Mouse (Mus musculus) kidney, postnatal 4 days (tissue): Measurements from ENCODE around the gene Zbed5.
"Not testable (repeated sequence)": the region's sequence is repeated elsewhere in the genome, so short reads cannot be mapped to it uniquely, and the experiment has no call there.

Source experiments
- DNase-seq, 2 experiments: peaks; one replicate each; pipeline ENCODE4 v3.0.0; 2021; ENCODE audit warnings: mixed read lengths in 2 of 2

Gene Zbed5

GRCm38 (mm10) chr5:129895198-129896088, at the start of gene Zbed5:
Gene Zbed5, plus strand, starts transcription at chr5:129895723.
- DNase-seq, result peak; percentile 86 to 91

DNA sequence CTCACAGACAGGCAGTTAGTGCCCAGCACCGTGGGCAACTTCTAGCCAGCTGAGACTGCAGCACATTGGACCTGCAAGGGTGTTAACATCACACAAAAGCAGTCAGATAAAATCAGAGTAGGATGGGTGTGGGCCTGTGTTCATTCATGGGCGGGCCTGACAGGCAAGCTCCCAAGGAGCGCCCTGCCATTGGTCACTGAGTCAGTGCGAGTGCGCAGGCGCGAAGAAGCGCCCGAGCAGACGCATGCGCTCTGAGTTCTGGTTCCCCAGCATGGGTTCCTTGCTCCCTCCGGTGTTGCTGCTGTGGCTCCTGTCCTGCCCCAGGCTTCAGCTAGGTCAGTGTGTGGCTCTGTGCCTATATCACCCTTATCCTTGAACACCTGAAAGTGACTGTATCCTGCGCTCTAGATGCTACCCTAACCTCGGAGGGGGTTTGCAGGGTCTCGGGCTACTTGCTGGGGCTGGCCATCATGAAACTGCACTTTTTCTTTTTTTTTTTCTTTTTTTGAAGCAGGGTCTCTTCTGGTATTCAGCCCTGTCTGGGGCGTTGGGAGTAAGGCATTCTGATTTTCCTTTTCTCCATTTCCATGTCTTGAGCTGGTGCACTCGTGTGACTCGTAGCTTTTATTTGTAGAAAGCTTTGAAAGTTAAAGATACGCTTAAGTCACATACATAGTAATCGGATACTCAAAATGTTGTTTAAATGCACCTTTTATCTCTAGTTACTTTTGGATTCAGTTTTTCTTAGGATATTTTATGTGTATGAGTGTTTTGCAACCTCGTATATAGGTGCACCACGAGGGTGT, 48.6 kb upstream of the Zbed5 start, which contains the start of gene Sumf2:
Sumf2 (plus strand) TSS at position 235 of the 806 bp plus-strand sequence.
- DNase-seq, result peak; percentile 96 to 97

GRCm38 (mm10) chr5:129847558-129847820, 48.0 kb upstream of the Zbed5 start:
- peak in 1 of 2 experiments; percentile 13 for DNase-seq

DNA sequence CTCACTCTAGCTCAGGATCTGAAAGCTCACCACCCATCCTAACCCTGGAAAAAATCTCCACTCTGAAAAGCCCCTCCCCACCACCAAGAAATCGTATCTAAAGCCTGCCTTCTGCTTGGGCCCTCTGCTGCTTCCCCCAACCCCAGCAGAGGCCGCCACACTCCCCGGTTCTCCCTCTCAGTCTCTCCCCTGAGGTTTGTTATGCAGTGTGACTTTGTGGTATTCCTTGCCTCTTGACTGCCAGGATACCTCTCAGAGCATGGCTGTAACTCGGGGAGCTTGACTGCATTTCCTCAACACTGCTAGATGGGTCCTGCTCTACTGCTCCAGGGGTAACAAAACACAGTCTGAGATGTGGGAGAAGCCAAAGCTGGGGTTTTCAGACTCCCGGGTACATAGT, 40.4 kb upstream of the Zbed5 start:
- DNase-seq, result peak in 1 of 2 experiments; percentile 37

- no peak for DNase-seq
These were observed 39.1 kb upstream of the Zbed5 start for GRCm38 (mm10) chr5:129856414-129856813.

- DNase-seq, result no peak
These were observed 33.2 kb upstream of the Zbed5 start for GRCm38 (mm10) chr5:129862325-129862724.

DNA sequence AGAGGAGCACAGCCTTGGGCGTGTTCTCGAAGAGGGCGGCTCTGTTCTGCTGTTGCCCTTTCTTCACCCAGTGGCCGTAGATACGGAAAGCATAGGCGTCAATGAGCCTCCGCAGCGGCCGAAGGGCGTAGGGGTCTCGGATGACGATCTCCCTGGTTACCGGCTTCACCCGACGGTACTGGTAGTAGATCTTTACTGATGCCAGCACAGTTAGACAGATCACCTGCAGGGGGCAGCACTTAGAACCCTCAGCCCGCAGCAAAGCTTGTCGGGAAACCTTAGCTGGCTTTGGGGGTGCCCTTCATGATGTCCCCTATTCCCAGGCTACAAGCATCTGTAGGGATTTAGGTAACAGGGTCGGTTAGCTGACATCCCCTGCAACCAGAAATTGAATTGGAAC, 31.1 kb upstream of the Zbed5 start:
- DNase-seq, result peak; percentile 73 to 79

DNA sequence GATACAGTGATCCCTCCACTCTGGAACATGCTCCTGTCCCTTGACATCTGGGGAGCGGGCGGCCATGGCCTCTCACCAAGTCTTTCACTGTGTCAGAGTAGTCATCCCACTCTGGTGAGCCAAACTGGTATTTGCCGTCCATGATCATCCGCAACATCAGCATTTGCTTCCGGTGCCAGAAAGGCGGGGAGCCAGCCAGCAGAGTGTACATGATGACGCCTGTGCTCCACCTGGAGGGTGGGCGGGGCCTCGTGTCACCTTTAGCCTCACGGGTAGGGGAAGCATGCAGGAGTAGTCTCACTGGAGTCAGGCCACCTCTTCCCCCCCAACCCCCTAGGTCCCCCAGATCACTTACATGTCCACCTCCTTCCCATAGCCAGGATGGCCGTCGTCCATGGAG, 29.7 kb upstream of the Zbed5 start:
- no peak for DNase-seq

GRCm38 (mm10) chr5:129869238-129869995, 26.1 kb upstream of the Zbed5 start:
- no peak for DNase-seq

DNA sequence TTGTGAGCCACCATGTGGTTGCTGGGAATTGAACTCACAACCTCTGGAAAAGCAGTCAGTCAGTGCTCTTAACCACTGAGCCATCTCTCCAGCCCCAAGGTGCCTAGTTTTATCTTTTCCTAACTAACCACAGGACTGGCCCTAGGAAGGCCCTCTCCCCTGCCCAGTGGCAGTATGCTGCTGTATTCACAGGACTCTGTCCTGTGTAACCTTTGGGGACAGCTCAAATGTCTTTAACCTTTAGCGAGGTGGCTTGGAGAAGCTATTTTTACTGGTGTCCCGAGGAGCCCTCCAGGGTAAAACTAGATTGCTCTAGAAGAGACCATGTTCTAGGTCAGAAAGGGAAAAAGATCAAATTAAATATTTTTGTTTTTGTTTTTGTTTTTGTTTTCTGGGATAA, 24.3 kb upstream of the Zbed5 start:
- no peak for DNase-seq

DNA sequence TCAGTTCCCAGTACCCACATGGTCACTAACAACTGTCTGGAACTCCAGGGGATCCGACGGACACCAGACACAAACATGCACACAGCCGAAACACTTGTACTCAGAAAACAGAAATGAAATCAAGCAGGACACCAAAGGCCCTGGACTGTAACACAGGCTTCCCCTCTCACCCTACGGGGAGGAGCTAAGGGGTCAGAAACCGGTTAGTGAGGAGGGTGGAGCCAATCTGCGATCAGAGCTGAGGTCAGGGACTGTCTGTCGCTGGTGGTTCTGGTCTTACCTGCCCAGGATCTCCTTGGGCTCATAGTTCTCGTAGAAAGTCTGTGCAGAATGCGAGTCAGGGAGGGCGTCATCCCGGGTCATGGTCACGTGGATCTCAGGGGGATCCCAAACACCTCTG, 21.6 kb upstream of the Zbed5 start:
- DNase-seq, result no peak

DNA sequence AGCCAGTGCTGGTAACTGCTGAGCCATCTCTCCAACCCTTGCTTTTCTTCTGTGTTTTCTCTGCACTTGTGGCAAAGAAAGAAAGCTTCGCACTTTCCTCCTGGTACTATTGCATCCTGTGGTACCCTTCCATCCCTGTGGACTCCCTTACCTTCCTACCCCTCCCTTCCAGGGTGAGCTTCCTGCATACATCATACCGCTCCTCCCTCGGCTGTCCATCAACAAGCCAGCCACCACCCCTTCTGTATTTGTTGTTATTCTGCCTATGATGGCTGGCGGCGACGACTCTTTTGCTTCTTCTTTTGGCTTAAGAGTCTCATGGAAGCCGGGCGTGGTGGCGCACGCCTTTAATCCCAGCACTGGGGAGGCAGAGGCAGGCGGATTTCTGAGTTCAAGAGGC, 20.4 kb upstream of the Zbed5 start:
- DNase-seq, result no peak

DNA sequence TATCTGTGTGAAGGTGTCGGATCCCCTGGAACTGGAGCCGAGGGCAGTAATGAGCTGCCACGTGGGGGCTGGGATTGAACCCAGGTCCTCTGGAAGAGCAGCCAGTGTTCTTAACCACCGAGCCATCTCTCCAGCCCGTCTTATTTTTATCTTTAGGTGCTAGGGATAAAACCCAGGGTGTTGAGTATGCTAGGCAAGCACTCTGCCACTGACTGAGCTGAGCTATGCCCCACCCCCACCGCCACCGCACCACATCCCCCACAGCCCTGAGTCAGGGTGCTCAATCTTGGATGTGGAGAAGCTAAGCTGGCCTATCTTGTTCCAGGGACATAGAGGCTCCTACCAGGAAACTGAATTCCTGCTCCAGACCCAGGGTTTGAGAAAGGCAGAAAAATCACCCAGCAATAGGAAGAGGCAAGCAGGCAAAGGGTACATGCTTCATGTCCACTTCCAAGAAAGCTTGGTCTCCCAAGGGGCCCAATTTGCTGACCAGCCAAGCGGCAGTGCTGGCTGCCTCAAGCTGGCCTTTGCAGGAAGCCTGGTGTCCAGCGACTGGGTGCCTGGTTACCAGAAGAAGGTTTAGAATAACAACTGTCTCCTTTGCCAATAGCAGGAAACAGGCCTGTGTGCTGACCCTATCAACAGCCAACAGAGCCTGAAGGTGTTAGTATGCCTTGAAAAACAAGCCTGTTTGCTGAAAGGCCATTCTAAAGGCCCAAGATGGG, 17.6 kb upstream of the Zbed5 start:
- DNase-seq, result no peak

DNA sequence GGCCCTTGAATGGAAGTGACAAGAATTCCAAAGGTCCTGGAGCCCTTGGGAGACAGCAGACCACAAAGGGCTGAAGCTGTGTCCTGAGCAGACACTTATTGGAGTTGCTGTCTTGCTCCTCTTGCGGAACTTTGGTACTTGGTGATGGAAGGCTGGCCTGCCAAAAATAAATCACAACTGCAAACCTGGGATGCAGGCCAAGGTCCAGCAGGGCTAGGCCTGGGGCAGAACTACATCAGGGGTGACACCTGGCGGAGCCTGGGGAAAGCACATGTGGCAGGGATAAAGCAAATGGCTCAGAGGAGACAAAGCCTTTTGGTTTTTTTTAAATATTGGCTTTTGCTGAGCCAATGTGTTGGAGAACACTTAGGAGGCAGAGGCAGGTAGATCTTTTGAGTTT, 16.6 kb upstream of the Zbed5 start:
- peak; percentile 78 to 84 for DNase-seq

DNA sequence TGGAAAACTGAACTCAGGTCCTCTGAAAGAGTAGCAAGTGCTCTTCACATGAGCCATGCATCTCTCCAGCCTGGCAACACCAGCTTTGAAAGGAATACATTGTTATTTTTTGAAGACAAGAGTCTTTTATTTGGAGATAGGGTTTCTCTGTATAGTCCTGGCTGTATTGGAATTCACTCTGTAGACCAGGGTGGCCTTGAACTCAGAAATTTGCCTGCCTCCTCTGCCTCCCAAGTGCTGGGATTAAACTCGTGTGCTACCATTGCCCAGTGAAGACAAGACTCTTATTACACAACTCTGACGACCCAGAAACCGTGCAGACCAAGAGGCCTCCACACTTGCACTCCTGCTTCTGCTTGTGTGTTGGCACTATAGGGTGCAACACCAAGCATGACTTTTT, 15.6 kb upstream of the Zbed5 start:
- DNase-seq, result no peak

DNA sequence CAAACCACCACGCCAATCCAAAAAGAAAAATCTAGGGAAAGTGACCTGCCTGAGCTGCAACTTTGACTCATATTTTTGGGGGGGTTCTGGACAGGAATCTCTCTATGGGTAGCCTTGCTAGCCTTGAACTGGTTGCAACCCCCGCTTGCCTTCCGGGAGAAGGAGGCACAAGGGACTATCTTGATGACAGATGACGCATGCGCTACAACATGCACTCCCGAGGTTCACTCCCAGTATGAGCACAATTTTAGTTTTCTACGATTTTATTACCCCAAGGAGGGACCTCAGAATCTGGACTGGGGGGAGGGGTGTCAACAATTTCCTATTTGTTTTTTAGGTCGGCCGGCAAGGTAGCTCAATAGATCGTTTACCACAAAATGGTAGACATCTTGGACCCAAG, 9.3 kb upstream of the Zbed5 start:
- DNase-seq, result peak in 1 of 2 experiments; percentile 11

DNA sequence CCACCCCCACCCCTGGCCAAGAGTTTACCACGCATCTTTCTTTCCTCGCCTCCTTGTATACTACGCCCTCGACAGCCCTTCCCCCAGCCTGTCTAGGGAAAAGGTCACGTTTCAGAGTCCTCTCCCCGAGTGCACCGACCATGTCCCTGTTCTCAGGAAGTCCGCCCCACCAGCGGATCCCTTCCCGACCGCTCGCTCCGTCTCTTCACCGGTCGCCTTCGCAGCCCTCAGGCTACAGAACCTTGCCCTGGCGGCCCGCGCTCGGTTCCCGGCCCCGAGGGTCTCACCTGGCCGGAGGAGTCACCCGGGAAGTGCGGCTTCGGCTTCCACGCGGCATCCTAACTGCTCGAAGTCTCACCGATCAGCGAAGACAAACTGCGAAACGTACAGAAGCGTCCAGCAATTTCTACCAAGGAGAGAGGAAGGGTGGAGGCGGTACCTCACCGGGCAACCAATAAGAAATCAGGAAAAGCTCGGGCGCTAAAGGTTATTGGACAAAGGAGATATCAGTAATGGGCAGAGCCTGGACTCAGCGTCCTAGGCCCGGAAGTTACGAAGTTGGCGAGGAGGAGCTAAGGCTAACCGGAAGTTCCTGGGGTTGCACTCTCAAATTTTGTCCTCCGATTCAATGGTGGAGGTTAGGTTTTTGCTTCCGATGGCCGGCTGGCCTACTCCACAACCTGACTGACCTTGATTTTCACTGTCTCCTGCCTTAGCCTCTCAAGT, 8.4 kb upstream of the Zbed5 start, which contains the start of gene Chchd2:
Chchd2 (minus strand) TSS at position 560 of the 726 bp plus-strand sequence.
- peak; percentile 88 to 93 for DNase-seq

GRCm38 (mm10) chr5:129890390-129890789, 5.1 kb upstream of the Zbed5 start:
- not testable (repeated sequence) for DNase-seq

GRCm38 (mm10) chr5:129898449-129898848, 2.9 kb downstream of the Zbed5 start, which contains the start of gene Phkg1:
Gene Phkg1, minus strand, starts transcription at chr5:129898549.
- DNase-seq, result no peak

DNA sequence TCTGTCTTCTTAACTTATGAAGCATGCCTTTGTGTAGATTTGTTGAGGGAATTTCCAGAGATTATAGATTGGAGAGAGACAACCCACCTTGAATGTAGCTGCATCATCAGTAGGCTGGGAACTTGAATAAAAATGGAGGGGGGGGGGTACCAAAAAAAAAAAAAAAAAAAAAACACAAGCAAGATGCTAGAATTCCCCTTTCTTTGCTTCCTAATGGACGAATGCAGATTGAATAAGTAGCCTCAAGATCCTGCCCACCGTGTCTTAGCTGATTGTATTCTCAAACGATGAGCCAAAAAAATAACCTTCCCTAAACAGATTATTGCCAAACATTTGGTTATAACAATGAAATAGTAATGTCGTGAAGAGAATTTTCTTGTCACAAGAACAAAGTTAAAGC, 12.3 kb downstream of the Zbed5 start:
- DNase-seq, result no peak

DNA sequence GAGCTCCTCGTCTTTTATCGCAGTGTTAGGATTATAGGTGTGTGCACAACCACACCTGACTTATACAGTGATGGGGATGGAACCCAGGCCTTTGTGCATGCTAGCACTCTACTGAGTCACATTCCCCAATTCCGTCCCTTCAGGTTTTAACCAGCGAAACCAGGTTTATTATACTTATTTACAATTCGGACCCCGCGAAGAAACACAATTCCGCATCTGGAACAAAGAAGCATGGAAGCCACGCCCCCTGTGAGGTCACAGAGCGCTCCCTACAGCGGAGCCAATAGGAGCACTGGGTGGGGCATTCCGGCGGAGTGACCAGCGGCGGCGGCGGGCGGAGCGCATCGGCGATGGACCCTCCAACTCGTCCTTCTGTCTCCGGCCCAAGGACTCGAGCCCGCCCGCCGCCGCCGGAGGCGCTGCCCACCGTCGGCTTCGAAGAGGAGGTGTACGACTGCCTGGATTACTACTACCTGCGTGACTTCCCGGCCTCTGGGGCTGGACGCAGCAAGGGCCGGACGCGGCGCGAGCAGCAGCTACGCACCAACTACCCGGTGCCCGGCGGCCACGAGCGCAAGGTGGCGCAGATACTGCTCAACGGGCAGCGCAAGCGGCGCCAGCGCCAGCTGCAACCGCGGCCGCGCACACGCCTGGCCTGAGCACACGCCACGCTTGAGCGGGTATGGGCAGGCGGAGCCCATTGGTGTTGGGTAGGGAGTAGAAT, 12.9 kb downstream of the Zbed5 start, which contains the start of gene Nupr1l:
Nupr1l (plus strand) TSS at position 299 of the 724 bp plus-strand sequence.
- peak; percentile 97 for DNase-seq
